Mouse (Mus musculus) cerebellum, adult (tissue): ENCODE results near the gene Cldn19.
A peak's percentile ranks its signal among the peaks of the same experiment; 100 is the strongest.
"Not testable (repeated sequence)": the region's sequence is repeated elsewhere in the genome, so short reads cannot be mapped to it uniquely, and the experiment has no call there.

ENCODE experiments used
- ATAC-seq: cut with Nextera tagmentation; 2 replicates; pipeline ENCODE4 v1.9.2; 2017; ENCODE audit warnings: mild to moderate bottlenecking, moderate library complexity, mixed read lengths; ENCODE audit not compliant: insufficient number of reproducible peaks, low FRiP score, low TSS enrichment

Cldn19 gene

DNA sequence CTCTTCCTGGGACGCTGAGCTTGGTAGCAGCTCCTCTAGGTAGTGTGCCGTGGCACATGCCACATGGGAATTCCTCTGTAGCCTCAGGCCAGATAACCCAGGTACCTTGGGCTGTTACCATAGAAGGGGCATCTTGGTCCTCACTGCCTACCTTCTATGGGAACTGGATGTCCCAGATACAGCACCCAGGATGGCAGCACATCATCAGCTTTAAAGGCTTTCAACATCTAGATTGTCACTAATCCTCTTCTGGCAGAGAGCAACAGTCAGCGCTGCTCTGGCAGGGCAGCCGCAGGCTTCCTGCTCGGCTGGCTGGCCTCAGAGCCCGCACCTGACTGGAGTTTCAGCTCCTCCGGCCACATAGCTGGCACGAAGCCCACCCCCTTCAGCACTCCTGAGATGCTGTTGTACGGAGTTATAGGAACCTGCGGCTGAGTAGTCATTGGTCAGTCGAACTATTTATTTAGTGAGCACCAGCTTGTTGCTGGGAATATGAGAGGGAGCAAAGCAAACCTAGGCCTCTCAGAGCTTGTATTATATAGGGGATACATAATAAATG is 6.7 kb upstream of the Cldn19 start:
- no peak for ATAC-seq

GRCm38 (mm10) chr4:119252025-119252808 is 3.0 kb upstream of the Cldn19 start:
- ATAC-seq = no peak

GRCm38 (mm10) chr4:119254012-119254618 is 1.1 kb upstream of the Cldn19 start:
- ATAC-seq = no peak

GRCm38 (mm10) chr4:119257083-119257482 is 1.9 kb downstream of the Cldn19 start:
- no peak for ATAC-seq

GRCm38 (mm10) chr4:119259344-119260254 is 4.4 kb downstream of the Cldn19 start:
- no peak for ATAC-seq

- no peak for ATAC-seq
These were observed 6.0 kb downstream of the Cldn19 start for GRCm38 (mm10) chr4:119261087-119261713.

DNA sequence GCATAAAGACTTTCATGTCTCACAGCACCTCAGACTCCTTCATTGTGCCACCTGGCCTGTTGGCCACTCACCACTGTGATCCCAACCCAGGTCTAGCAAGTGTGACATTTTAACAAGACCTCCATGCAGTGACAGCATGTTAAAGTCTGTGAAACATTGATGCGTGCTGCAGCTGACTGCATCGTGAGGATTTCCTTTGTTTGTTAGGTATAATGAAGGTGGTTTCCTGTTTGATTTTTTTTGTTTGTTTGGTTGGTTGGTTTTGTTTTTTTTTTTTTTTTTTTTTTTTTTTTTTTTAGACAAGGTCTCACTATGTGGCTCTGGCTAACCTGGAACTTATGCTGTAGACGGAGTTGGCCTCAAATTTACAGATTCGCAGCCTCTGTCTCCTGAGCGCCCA is 7.3 kb downstream of the Cldn19 start:
- ATAC-seq = no peak

DNA sequence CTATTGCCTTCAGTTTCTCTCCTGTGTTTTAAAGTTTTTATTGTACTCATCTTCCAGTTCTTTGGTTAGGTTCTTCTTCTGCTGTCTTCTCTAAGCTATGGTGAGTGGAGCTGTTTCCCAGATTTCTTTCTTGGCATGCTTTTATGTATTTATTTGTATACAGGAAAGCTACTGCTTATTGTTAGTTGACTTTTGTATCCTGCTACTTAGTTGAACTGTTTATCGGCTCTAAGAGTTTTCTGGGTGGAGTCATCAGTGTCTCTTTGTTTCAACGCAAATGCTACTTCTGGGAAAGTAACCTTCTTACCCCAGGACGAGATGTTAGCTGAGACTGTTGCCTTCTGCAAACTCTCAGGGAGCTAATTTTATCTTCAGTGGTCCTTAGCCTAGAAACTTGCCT is 8.2 kb downstream of the Cldn19 start:
- no peak for ATAC-seq

GRCm38 (mm10) chr4:119266606-119267005 is 11.4 kb downstream of the Cldn19 start:
- ATAC-seq = no peak

DNA sequence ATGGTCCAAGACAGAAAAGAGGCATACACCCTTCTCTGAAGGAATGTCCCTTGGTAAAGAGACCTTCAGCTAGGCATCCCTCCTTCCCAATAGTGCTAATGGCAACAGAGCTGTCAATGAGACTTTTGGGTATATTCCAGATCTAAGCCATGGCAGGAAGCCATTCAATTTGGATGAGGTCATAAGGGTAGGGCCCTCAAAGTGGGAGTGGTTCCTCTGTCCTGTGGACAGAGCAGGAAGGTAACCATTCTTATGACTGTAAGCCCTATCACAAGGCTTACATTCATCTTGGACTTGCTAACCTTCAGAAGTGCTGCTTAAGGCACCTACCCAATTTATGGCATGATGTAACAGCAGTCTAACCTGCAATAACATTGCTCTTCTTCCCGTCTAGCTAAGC is 19.4 kb downstream of the Cldn19 start:
- no peak for ATAC-seq

DNA sequence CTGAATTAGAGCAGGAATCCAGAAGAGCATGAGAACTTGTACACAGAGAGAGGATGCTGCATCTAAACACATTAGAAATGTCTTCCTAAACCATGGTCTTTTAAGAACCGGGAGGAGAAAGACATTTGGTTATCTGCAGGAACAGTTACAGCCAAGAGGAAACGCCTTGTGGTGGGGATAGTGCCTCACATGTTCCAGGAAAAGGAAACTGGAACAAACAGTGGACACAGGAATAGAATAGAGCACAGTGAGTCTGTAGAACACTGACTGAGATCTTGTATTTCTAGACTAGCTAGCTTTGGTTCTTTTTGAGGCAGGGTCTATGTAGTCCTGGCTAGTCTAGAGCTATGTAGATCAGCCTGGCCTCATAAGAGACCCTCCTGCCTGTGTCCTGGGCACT is 20.0 kb downstream of the Cldn19 start:
- no peak for ATAC-seq

- ATAC-seq = no peak
These were observed 20.5 kb downstream of the Cldn19 start for GRCm38 (mm10) chr4:119275726-119276125.

GRCm38 (mm10) chr4:119278784-119279183 is 23.6 kb downstream of the Cldn19 start:
- not testable (repeated sequence) for ATAC-seq

GRCm38 (mm10) chr4:119284861-119285260 is 29.6 kb downstream of the Cldn19 start:
- ATAC-seq = no peak

- ATAC-seq = no peak
These were observed 30.1 kb downstream of the Cldn19 start for GRCm38 (mm10) chr4:119285336-119285735.

DNA sequence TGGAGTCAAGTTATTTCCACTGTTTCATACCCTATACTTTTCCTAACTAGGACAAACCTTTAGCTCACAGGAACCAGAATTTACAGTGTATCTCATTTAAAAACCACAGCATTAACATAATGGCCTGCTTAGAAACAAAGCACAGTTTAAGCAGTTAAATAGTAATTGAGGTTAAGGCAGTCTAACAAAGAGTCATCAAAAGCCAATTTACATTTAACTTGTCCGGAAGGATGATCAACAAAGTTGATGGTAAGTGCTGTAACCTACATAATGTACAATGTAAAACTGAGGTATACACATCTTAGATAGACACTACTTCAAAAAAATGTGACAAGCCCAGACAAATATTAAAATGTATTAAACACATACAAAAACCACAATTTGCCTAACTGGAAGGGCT is 36.7 kb downstream of the Cldn19 start:
- no peak for ATAC-seq

GRCm38 (mm10) chr4:119292771-119293573 is 37.8 kb downstream of the Cldn19 start:
- ATAC-seq = no peak

DNA sequence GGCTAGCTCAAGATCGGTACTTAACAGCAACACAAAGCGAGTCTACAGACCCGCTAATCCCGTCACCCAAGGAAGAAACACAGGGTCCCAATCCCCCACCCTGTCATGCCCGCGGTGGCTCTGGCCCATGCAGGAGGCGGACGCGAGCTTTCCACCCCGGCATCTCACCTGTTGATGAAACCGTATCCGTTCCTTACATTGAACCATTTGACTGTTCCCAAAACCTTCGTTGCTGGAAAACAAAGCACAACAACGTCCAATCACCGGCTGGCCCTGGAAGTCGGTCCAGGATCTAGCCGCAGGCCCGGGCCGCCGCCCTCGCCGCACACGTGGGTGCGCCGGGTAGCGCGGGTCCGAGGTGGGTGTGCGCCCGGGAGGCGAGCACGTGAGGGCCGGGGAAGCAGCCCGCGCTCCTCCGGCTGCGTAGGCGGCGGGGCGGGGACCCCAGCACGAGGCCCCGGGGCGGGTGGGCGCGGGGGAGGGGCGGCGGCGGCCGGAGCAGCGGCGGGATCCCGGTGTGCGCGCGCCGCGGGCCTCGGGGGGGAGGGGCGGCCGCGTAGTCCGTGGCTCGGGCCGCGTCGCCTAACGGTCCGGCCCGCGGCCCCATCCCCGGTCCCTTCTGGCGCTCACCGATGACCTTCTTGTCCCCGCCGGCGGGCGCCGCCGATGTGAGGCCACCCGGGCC is 38.5 kb downstream of the Cldn19 start:
- 0 out of 2 replicates have a peak, but pooled peaks have one; percentile 1 for ATAC-seq
